Mouse (Mus musculus) liver, adult 2 months (tissue): ENCODE data around the gene Blzf1. TPM values are rescaled to one million over a fixed set of nuclear protein-coding genes. Genes with fewer than 3 reads are reported as not detected.

Experiments used
- DNase-seq: peaks from one replicate; pipeline ENCODE4 v3.0.0-alpha.2; 2011; ENCODE audit warnings: low read depth, low spot score; ENCODE audit errors: extremely low read depth
- H3K27ac ChIP-seq: fragments of 200-500 bp; replicated peaks from 2 replicates; pipeline ENCODE4 v1.5.1; 2012; ENCODE audit warnings: low read depth, mild to moderate bottlenecking, control low read depth, inconsistent platforms, low read length; ENCODE audit not compliant: insufficient read depth
- H3K27me3 ChIP-seq: fragments of 200-500 bp; 2 replicates; pipeline ENCODE4 v1.6.1; 2012; ENCODE audit warnings: mild to moderate bottlenecking, moderate library complexity, low read length, inconsistent platforms; ENCODE audit not compliant: control insufficient read depth, insufficient read depth
- H3K36me3 ChIP-seq: fragments of 200-500 bp; 2 replicates; pipeline ENCODE4 v1.6.1; 2012; ENCODE audit warnings: low read length, inconsistent platforms; ENCODE audit not compliant: control insufficient read depth, insufficient read depth
- H3K4me1 ChIP-seq: fragments of 200-500 bp; 2 replicates; pipeline ENCODE4 v1.6.1; 2011; ENCODE audit warnings: low read length; ENCODE audit not compliant: control insufficient read depth, insufficient read depth
- H3K4me3 ChIP-seq: fragments of 200-500 bp; 2 replicates; pipeline ENCODE4 v1.5.1; 2011; ENCODE audit warnings: low read depth, mild to moderate bottlenecking, control low read depth, low read length, moderate library complexity; ENCODE audit not compliant: insufficient read depth
- H3K79me2 ChIP-seq: fragments of 200-500 bp; 2 replicates; pipeline ENCODE4 v1.6.1; 2012; ENCODE audit warnings: inconsistent platforms, mild to moderate bottlenecking, low read length, moderate library complexity; ENCODE audit not compliant: control insufficient read depth, insufficient read depth
- H3K9ac ChIP-seq: fragments of 200-500 bp; 2 replicates; pipeline ENCODE4 v1.6.1; 2012; ENCODE audit warnings: low read depth, mild to moderate bottlenecking, control low read depth, inconsistent platforms, low read length
- CTCF ChIP-seq: fragments of 200-500 bp; IDR thresholded peaks from 2 replicates; pipeline ENCODE4 v1.5.1; 2011; ENCODE audit warnings: low read depth, low read length, control low read depth
- POLR2A ChIP-seq: fragments of 200-500 bp; IDR thresholded peaks from 2 replicates; pipeline ENCODE4 v1.6.1; 2011; ENCODE audit warnings: low read length, control low read depth; ENCODE audit not compliant: insufficient read depth; ENCODE audit errors: extremely low read depth
- WGBS: fragments of 180-500 bp; shearing (Covaris S2); methylation state at CpG from one replicate; pipeline ENCODE4 v1.1.7; 2018; 5-methylcytosine and 5-hydroxymethylcytosine counted together
- polyA plus RNA-seq: library from polyadenylated mRNA; depleted of rRNA; stranded (reverse); fragments of >200 nt; gene quantifications from 2 replicates; pipeline ENCODE4 v1.2.3, GENCODE M21; 2012; rRNA removed
- total RNA-seq: library from RNA; depleted of rRNA; stranded (reverse); fragments of >200 nt; gene quantifications from 2 replicates; pipeline ENCODE4 v1.2.3, GENCODE M21; 2014; rRNA removed

Gene Blzf1
- total and polyA plus RNA-seq, 2 experiments, result 1.9 to 7.6 TPM

GRCm38 (mm10) chr1:164247442-164247841, 59.8 kb downstream of the Blzf1 start:
- DNase-seq, result peak; percentile 85
- Histone ChIP-seq H3K4me1 (no peaks in the 10 kb centered on the region), H3K27me3 (no peaks in the 10 kb centered on the region), H3K79me2 (peaks cover 9% of the 10 kb centered on the region; the same call in 1 of the 2 replicates), H3K27ac (peak overlapping the region; percentile 65), H3K36me3 (no peaks in the 10 kb centered on the region), H3K4me3 (peak overlapping the region; percentile 4; the same call in 1 of the 2 replicates), H3K9ac (peak overlapping the region; percentile 68)
- no peak for TF ChIP-seq POLR2A
- no peak for TF ChIP-seq CTCF
- 12% methylated on average over 8 of the region's 8 CpGs for WGBS

- H3K4me1 ChIP-seq, result no peaks in the 10 kb centered on the region
- H3K4me3 ChIP-seq, result no peak overlapping the region
- no peak overlapping the region for H3K9ac ChIP-seq
- DNase-seq, result peak; percentile 58
- no peak overlapping the region for H3K27ac ChIP-seq
- H3K27me3 ChIP-seq, result no peaks in the 10 kb centered on the region
- H3K36me3 ChIP-seq, result no peaks in the 10 kb centered on the region
- TF ChIP-seq CTCF, result no peak
- no peak for TF ChIP-seq POLR2A
- no peaks in the 10 kb centered on the region for H3K79me2 ChIP-seq
- 53% methylated on average over 8 of the region's 8 CpGs for WGBS
Measured at GRCm38 (mm10) chr1:164242809-164243208, 64.5 kb downstream of the Blzf1 start.

- H3K36me3 ChIP-seq, result no peaks in the 10 kb centered on the region
- DNase-seq, result no peak
- WGBS, result 82% methylated on average over 2 of the region's 2 CpGs
Measured at GRCm38 (mm10) chr1:164241494-164241893, 65.8 kb downstream of the Blzf1 start.

More at GRCm38 (mm10) chr1:164241494-164241893, 65.8 kb downstream of the Blzf1 start:
- H3K4me1 ChIP-seq, result no peaks in the 10 kb centered on the region
- TF ChIP-seq POLR2A (no peak), CTCF (no peak)
- no peaks in the 10 kb centered on the region for H3K79me2 ChIP-seq
- H3K9ac ChIP-seq, result no peak overlapping the region
- H3K4me3 ChIP-seq, result no peak overlapping the region
- no peaks in the 10 kb centered on the region for H3K27me3 ChIP-seq
- H3K27ac ChIP-seq, result no peak overlapping the region

Other genes starting within 250 kb of the Blzf1 start
- 1.0 and 1.1 TPM in 2 replicates for gene Sell, start 245.5 kb downstream of the Blzf1 start, total RNA-seq
- gene Sell, start 245.5 kb downstream of the Blzf1 start, polyA plus RNA-seq, result 0.36 and 0.78 TPM in 2 replicates
- 0.65 and 1.1 TPM in 2 replicates for gene Selp, start 192.2 kb downstream of the Blzf1 start, total RNA-seq
- gene Selp, start 192.2 kb downstream of the Blzf1 start, polyA plus RNA-seq, result 0.40 and 1.1 TPM in 2 replicates
- 157 and 197 TPM in 2 replicates for gene F5, start 155.7 kb downstream of the Blzf1 start, total RNA-seq
- 77.7 and 79.8 TPM in 2 replicates for gene F5, start 155.7 kb downstream of the Blzf1 start, polyA plus RNA-seq
- 96.1 and 121 TPM in 2 replicates for gene Slc19a2, start 58.4 kb downstream of the Blzf1 start, total RNA-seq
- 84.5 and 86.9 TPM in 2 replicates for gene Slc19a2, start 58.4 kb downstream of the Blzf1 start, polyA plus RNA-seq
- 2.5 and 3.9 TPM in 2 replicates for gene Ccdc181, start 31.9 kb downstream of the Blzf1 start, total RNA-seq
- gene Ccdc181, start 31.9 kb downstream of the Blzf1 start, polyA plus RNA-seq, result 0.91 and 1.1 TPM in 2 replicates
- gene Nme7, start 3.4 kb downstream of the Blzf1 start, total RNA-seq, result 12.8 and 17.1 TPM in 2 replicates
- gene Nme7, start 3.4 kb downstream of the Blzf1 start, polyA plus RNA-seq, result 2.4 and 3.4 TPM in 2 replicates
- 30.5 and 39.1 TPM in 2 replicates for gene Atp1b1, start 150.9 kb upstream of the Blzf1 start, total RNA-seq
- gene Atp1b1, start 150.9 kb upstream of the Blzf1 start, polyA plus RNA-seq, result 22.4 and 26.0 TPM in 2 replicates